Comparison of ENCODE assay signal across 25 mouse cellular contexts in genomic region chr6:28312067-28312466, GRCm38 (mm10).
DNase-seq lines count a peak whose midpoint lies in the region; ATAC-seq and TF ChIP-seq lines count a peak whose summit lies in the region.
"Had no signal": no experiment of that assay in that cellular context is flagged by ENCODE, and none has a peak within 500 bp of the region (broad histone marks: within the 10 kb centered on the region; RNA-seq: fewer than 3 reads in every experiment).

No protein-coding gene starts in this region.

- ATAC-seq in kidney, embryonic 16.5 days (ENCODE audit: low FRiP score, low TSS enrichment) = no peak
- no peak for ATAC-seq in kidney, embryonic 15.5 days (replicated peaks; ENCODE audit: low FRiP score)
- peak; percentile 82 for ATAC-seq in Patski
- ATAC-seq: forebrain, embryonic 14.5 days; forebrain, embryonic 16.5 days had no signal

- H3K4me2 ChIP-seq in kidney, embryonic 16.5 days (replicated peaks; ENCODE audit: low read depth, low read length) = no peak overlapping the region
- H3K4me2 ChIP-seq in kidney, embryonic 15.5 days = no peak overlapping the region
- H3K4me2 ChIP-seq: embryonic facial prominence, embryonic 13.5 days; embryonic facial prominence, embryonic 15.5 days; forebrain, embryonic 12.5 days had no signal

- in situ Hi-C loops in Patski (cut with MboI; ENCODE audit: low pct_unique_long_range_greater_than_20kb) = no loop called here

- H3K9ac ChIP-seq in kidney, embryonic 16.5 days (replicated peaks; ENCODE audit: low read length) = no peak overlapping the region
- H3K9ac ChIP-seq in kidney, embryonic 15.5 days = no peak overlapping the region
- H3K9ac ChIP-seq: embryonic facial prominence, embryonic 13.5 days; embryonic facial prominence, embryonic 15.5 days; forebrain, embryonic 12.5 days had no signal

- TF ChIP-seq CTCF in kidney, adult 2 months (conservative IDR thresholded peaks at IDR 0.05; ENCODE audit: insufficient read depth, insufficient read length, low read depth, low read length) = no peak
- no peak for TF ChIP-seq CTCF in Patski (IDR thresholded peaks at IDR 0.05)

- H3K4me1 ChIP-seq in kidney, adult 2 months (ENCODE audit: control insufficient read depth, insufficient read depth, low read length) = no peaks in the 10 kb centered on the region
- no peaks in the 10 kb centered on the region for H3K4me1 ChIP-seq in kidney, embryonic 16.5 days (ENCODE audit: insufficient read depth, low read length)
- H3K4me1 ChIP-seq in kidney, embryonic 15.5 days = no peaks in the 10 kb centered on the region
- H3K4me1 ChIP-seq: embryonic facial prominence, embryonic 13.5 days; embryonic facial prominence, embryonic 15.5 days; forebrain, embryonic 10.5 days; forebrain, embryonic 12.5 days had no signal

- H3K9me3 ChIP-seq in kidney, embryonic 16.5 days (ENCODE audit: low read length) = no peaks in the 10 kb centered on the region
- H3K9me3 ChIP-seq in kidney, embryonic 15.5 days (replicated peaks) = no peaks in the 10 kb centered on the region
- H3K9me3 ChIP-seq: embryonic facial prominence, embryonic 13.5 days; embryonic facial prominence, embryonic 15.5 days; forebrain, embryonic 10.5 days; forebrain, embryonic 12.5 days had no signal

- peak; percentile 37 for DNase-seq in kidney, adult 2 months
- DNase-seq in kidney, adult 18-20 months = no peak
- DNase-seq in kidney, adult 9 months = peak; percentile 29
- DNase-seq in kidney, postnatal 36 days = peak; percentile 10 to 11
- peak; percentile 31 for DNase-seq in Patski (ENCODE audit: low read depth, low spot score)
- DNase-seq in right cerebral cortex, postnatal 36 days (ENCODE audit: low spot score in 2 of 2) = no peak
- DNase-seq: adrenal gland, adult 2 months; adrenal gland, postnatal 10 days; adrenal gland, postnatal 25 days; cerebellum, adult 11 months; cerebellum, adult 18-20 months; cerebellum, adult 8-10 months; cerebellum, adult 9-11 months; cerebellum, postnatal 14 days; cerebellum, postnatal 36 days; embryo, embryonic 11 days had no signal

- H3K27me3 ChIP-seq in kidney, adult 2 months (replicated peaks; ENCODE audit: control insufficient read depth, insufficient read depth, low read length) = no peaks in the 10 kb centered on the region
- no peaks in the 10 kb centered on the region for H3K27me3 ChIP-seq in kidney, embryonic 16.5 days (ENCODE audit: insufficient read depth, low read length)
- no peaks in the 10 kb centered on the region for H3K27me3 ChIP-seq in kidney, embryonic 15.5 days
- peaks cover 7% of the 10 kb centered on the region for H3K27me3 ChIP-seq in Patski
- H3K27me3 ChIP-seq: embryonic facial prominence, embryonic 13.5 days; embryonic facial prominence, embryonic 15.5 days; forebrain, embryonic 12.5 days had no signal

- no peaks in the 10 kb centered on the region for H3K36me3 ChIP-seq in kidney, adult 2 months (ENCODE audit: control insufficient read depth, insufficient read depth, low read length)
- H3K36me3 ChIP-seq in kidney, embryonic 16.5 days (ENCODE audit: insufficient read depth, low read length) = no peaks in the 10 kb centered on the region
- H3K36me3 ChIP-seq in kidney, embryonic 15.5 days = no peaks in the 10 kb centered on the region
- H3K36me3 ChIP-seq: embryonic facial prominence, embryonic 13.5 days; embryonic facial prominence, embryonic 15.5 days; forebrain, embryonic 10.5 days; forebrain, embryonic 12.5 days had no signal

- H3K4me3 ChIP-seq in kidney, adult 2 months (ENCODE audit: insufficient read depth, low read depth, low read length) = no peak overlapping the region
- no peak overlapping the region for H3K4me3 ChIP-seq in kidney, embryonic 16.5 days (ENCODE audit: low read length)
- H3K4me3 ChIP-seq in kidney, embryonic 15.5 days (replicated peaks) = no peak overlapping the region
- H3K4me3 ChIP-seq: embryonic facial prominence, embryonic 13.5 days; embryonic facial prominence, embryonic 15.5 days; erythroblast, embryonic 14.5 days; forebrain, embryonic 10.5 days; forebrain, embryonic 12.5 days had no signal

- POLR2A ChIA-PET in Patski (lab: Charles Lee) = no interaction called here

- 58% methylated on average over 2 of the region's 2 CpGs for WGBS in kidney, adult 2 months
- 69% methylated on average over 2 of the region's 2 CpGs for WGBS in kidney, embryonic 16.5 days
- WGBS in kidney, embryonic 15.5 days = 77% methylated on average over 2 of the region's 2 CpGs

- no peak overlapping the region for H3K27ac ChIP-seq in kidney, adult 2 months (ENCODE audit: insufficient read depth, low read depth, low read length)
- H3K27ac ChIP-seq in kidney, embryonic 16.5 days (ENCODE audit: low read length) = no peak overlapping the region
- H3K27ac ChIP-seq in kidney, embryonic 15.5 days = no peak overlapping the region
- H3K27ac ChIP-seq: embryonic facial prominence, embryonic 13.5 days; embryonic facial prominence, embryonic 15.5 days; forebrain, embryonic 10.5 days; forebrain, embryonic 12.5 days had no signal

- CTCF ChIA-PET in Patski (lab: Charles Lee) = interaction anchor here (1.3 kb wide), 1 partner anchor 10 kb away, joined by 5 read pairs; no protein-coding TSS in a partner anchor

- TF ChIP-seq POLR2A in kidney, adult 2 months (IDR thresholded peaks at IDR 0.05; ENCODE audit: low read depth, low read length) = no peak

Comparison
In these comparisons a context has a peak if more than half of its experiments do, and no peak if none do; other contexts are left out.
1. DNase-seq: peak in kidney, adult 2 months (single experiment), kidney, adult 9 months (single experiment), kidney, postnatal 36 days (2 of 2) and Patski (single experiment); none in kidney, adult 18-20 months (single experiment) and right cerebral cortex, postnatal 36 days (0 of 2).